Mouse (Mus musculus) intestine, embryonic 16.5 days (tissue): ENCODE data around the gene Csnk1g1. TPM values are rescaled to one million over a fixed set of nuclear protein-coding genes. Genes with fewer than 3 reads are reported as not detected.

ENCODE experiments used
- ATAC-seq: fragments of 200-750 bp; cut with Nextera tagmentation; 2 replicates; pipeline ENCODE4 v1.8.0; 2017; ENCODE audit warnings: moderate TSS enrichment, moderate library complexity
- H3K27ac ChIP-seq: fragments of 300-500 bp; sonication (generic); 2 replicates; pipeline ENCODE4 v1.5.1; 2014; ENCODE audit warnings: mild to moderate bottlenecking, low read length
- H3K27me3 ChIP-seq: fragments of 300-500 bp; sonication (generic); replicated peaks from 2 replicates; pipeline ENCODE4 v1.6.1; 2014; ENCODE audit warnings: low read length, control low read depth, mixed read lengths; ENCODE audit not compliant: control insufficient read depth, insufficient read depth
- H3K36me3 ChIP-seq: fragments of 300-500 bp; sonication (generic); 2 replicates; pipeline ENCODE4 v1.6.1; 2014; ENCODE audit warnings: low read length, control low read depth; ENCODE audit not compliant: control insufficient read depth, insufficient read depth
- H3K4me1 ChIP-seq: fragments of 300-500 bp; sonication (generic); 2 replicates; pipeline ENCODE4 v1.6.1; 2014; ENCODE audit warnings: low read length, control low read depth, mixed read lengths; ENCODE audit not compliant: control insufficient read depth, insufficient read depth
- H3K4me2 ChIP-seq: fragments of 300-500 bp; sonication (generic); 2 replicates; pipeline ENCODE4 v1.6.1; 2014; ENCODE audit warnings: low read depth, low read length, control low read depth
- H3K4me3 ChIP-seq: fragments of 300-500 bp; sonication (generic); 2 replicates; pipeline ENCODE4 v1.5.1; 2014; ENCODE audit warnings: mild to moderate bottlenecking, low read length
- H3K9ac ChIP-seq: fragments of 300-500 bp; sonication (generic); 2 replicates; pipeline ENCODE4 v1.6.1; 2014; ENCODE audit warnings: low read depth, low read length
- H3K9me3 ChIP-seq: fragments of 300-500 bp; sonication (generic); 2 replicates; pipeline ENCODE4 v1.6.1; 2016; ENCODE audit warnings: low read length, control low read depth; ENCODE audit not compliant: control insufficient read depth
- WGBS: fragments of 180-500 bp; shearing (Covaris S2); extraction: QIAGEN DNeasy Blood & Tissue Kit; methylation state at CpG from one replicate; pipeline ENCODE4 v1.1.7; 2014; 5-methylcytosine and 5-hydroxymethylcytosine counted together
- polyA plus RNA-seq: library from polyadenylated mRNA; unstranded; fragments of >200 nt; fragmentation: Nextera tagmentation; extraction: Ambion mirVana; gene quantifications from 2 replicates; pipeline ENCODE4 v1.2.1, GENCODE M21; 2015

Csnk1g1 gene
- polyA plus RNA-seq, 1 experiment from 2014 or later, result 9.9 TPM

- ATAC-seq, result no peak
- no peaks in the 10 kb centered on the region for H3K27me3 ChIP-seq
- no peak overlapping the region for H3K4me3 ChIP-seq
- no peaks in the 10 kb centered on the region for H3K36me3 ChIP-seq
- H3K9ac ChIP-seq, result no peak overlapping the region
- H3K27ac ChIP-seq, result no peak overlapping the region
- no peak overlapping the region for H3K4me2 ChIP-seq
- no peaks in the 10 kb centered on the region for H3K4me1 ChIP-seq
- H3K9me3 ChIP-seq, result no peaks in the 10 kb centered on the region
- whole genome bisulfite sequencing, result 78% methylated on average over 4 of the region's 4 CpGs
Observed at GRCm38 (mm10) chr9:66039290-66039689, 130.6 kb downstream of the Csnk1g1 start.

- WGBS, result 87% methylated on average over 3 of the region's 3 CpGs
- H3K9ac ChIP-seq, result no peak overlapping the region
- no peaks in the 10 kb centered on the region for H3K27me3 ChIP-seq
- H3K9me3 ChIP-seq, result no peaks in the 10 kb centered on the region
- no peak overlapping the region for H3K27ac ChIP-seq
- no peaks in the 10 kb centered on the region for H3K4me1 ChIP-seq
- ATAC-seq, result no peak
- no peak overlapping the region for H3K4me3 ChIP-seq
- H3K36me3 ChIP-seq, result no peaks in the 10 kb centered on the region
- no peak overlapping the region for H3K4me2 ChIP-seq
Observed at GRCm38 (mm10) chr9:66040801-66041200, 132.1 kb downstream of the Csnk1g1 start.

GRCm38 (mm10) chr9:66042331-66042730 lies 133.6 kb downstream of the Csnk1g1 start:
- ATAC-seq, result no peak

GRCm38 (mm10) chr9:66043241-66043640 lies 134.5 kb downstream of the Csnk1g1 start:
- no peak for ATAC-seq
- no peak overlapping the region for H3K9ac ChIP-seq
- no peaks in the 10 kb centered on the region for H3K4me1 ChIP-seq
- no peak overlapping the region for H3K4me2 ChIP-seq
- no peaks in the 10 kb centered on the region for H3K9me3 ChIP-seq
- H3K36me3 ChIP-seq, result no peaks in the 10 kb centered on the region
- 98% methylated on average over 3 of the region's 3 CpGs for WGBS
- H3K27me3 ChIP-seq, result no peaks in the 10 kb centered on the region
- no peak overlapping the region for H3K27ac ChIP-seq
- H3K4me3 ChIP-seq, result no peak overlapping the region

More at GRCm38 (mm10) chr9:66042331-66042730, 133.6 kb downstream of the Csnk1g1 start:
- H3K9me3 ChIP-seq, result no peaks in the 10 kb centered on the region
- no peaks in the 10 kb centered on the region for H3K27me3 ChIP-seq
- no peak overlapping the region for H3K27ac ChIP-seq
- no peaks in the 10 kb centered on the region for H3K4me1 ChIP-seq
- H3K36me3 ChIP-seq, result no peaks in the 10 kb centered on the region
- H3K4me2 ChIP-seq, result no peak overlapping the region
- 84% methylated on average over 4 of the region's 4 CpGs for WGBS
- H3K9ac ChIP-seq, result no peak overlapping the region
- no peak overlapping the region for H3K4me3 ChIP-seq

- no peak overlapping the region for H3K4me2 ChIP-seq
- H3K27ac ChIP-seq, result no peak overlapping the region
- ATAC-seq, result no peak
- H3K27me3 ChIP-seq, result no peaks in the 10 kb centered on the region
- no peak overlapping the region for H3K4me3 ChIP-seq
- WGBS, result 76% methylated on average over 6 of the region's 6 CpGs
- H3K9ac ChIP-seq, result no peak overlapping the region
- H3K9me3 ChIP-seq, result no peaks in the 10 kb centered on the region
- no peaks in the 10 kb centered on the region for H3K36me3 ChIP-seq
- H3K4me1 ChIP-seq, result no peaks in the 10 kb centered on the region
Observed at GRCm38 (mm10) chr9:66049931-66050601, 141.3 kb downstream of the Csnk1g1 start.

- no peak overlapping the region for H3K4me3 ChIP-seq
- no peaks in the 10 kb centered on the region for H3K36me3 ChIP-seq
- no peak overlapping the region for H3K4me2 ChIP-seq
- no peak overlapping the region for H3K9ac ChIP-seq
- no peaks in the 10 kb centered on the region for H3K9me3 ChIP-seq
- no peaks in the 10 kb centered on the region for H3K27me3 ChIP-seq
- H3K4me1 ChIP-seq, result no peaks in the 10 kb centered on the region
- no peak for ATAC-seq
- 66% methylated on average over 4 of the region's 4 CpGs for WGBS
- H3K27ac ChIP-seq, result no peak overlapping the region
Observed at GRCm38 (mm10) chr9:66051493-66051892, 142.8 kb downstream of the Csnk1g1 start.

- no peak overlapping the region for H3K27ac ChIP-seq
- 84% methylated on average over 1 of the region's 1 CpGs for WGBS
- H3K9ac ChIP-seq, result no peak overlapping the region
- no peaks in the 10 kb centered on the region for H3K36me3 ChIP-seq
- no peak overlapping the region for H3K4me3 ChIP-seq
- H3K4me1 ChIP-seq, result no peaks in the 10 kb centered on the region
- no peak overlapping the region for H3K4me2 ChIP-seq
- H3K9me3 ChIP-seq, result no peaks in the 10 kb centered on the region
- ATAC-seq, result no peak
- no peaks in the 10 kb centered on the region for H3K27me3 ChIP-seq
Observed at GRCm38 (mm10) chr9:66052731-66053130, 144.0 kb downstream of the Csnk1g1 start.

GRCm38 (mm10) chr9:66053620-66054019 lies 144.9 kb downstream of the Csnk1g1 start:
- WGBS, result 45% methylated on average over 1 of the region's 1 CpGs
- no peak overlapping the region for H3K4me3 ChIP-seq
- no peak overlapping the region for H3K4me2 ChIP-seq
- H3K27me3 ChIP-seq, result no peaks in the 10 kb centered on the region
- H3K36me3 ChIP-seq, result no peaks in the 10 kb centered on the region
- H3K4me1 ChIP-seq, result no peaks in the 10 kb centered on the region
- H3K9ac ChIP-seq, result no peak overlapping the region
- no peaks in the 10 kb centered on the region for H3K9me3 ChIP-seq
- no peak overlapping the region for H3K27ac ChIP-seq
- ATAC-seq, result no peak

GRCm38 (mm10) chr9:66059583-66060307 lies 151.0 kb downstream of the Csnk1g1 start, which contains the start of gene Ppib:
Ppib (plus strand) TSS chr9:66060222.
- WGBS, result under 1% methylated on average over 51 of the region's 51 CpGs
- ATAC-seq, result peak; percentile 99

More at GRCm38 (mm10) chr9:66059583-66060307, 151.0 kb downstream of the Csnk1g1 start, which contains the start of gene Ppib:
- peak within 1 kb of the TSS; percentile 89 for H3K4me2 ChIP-seq
- peak within 1 kb of the TSS; percentile 88 for H3K4me3 ChIP-seq
- peaks cover 16% of the 10 kb centered on the region for H3K4me1 ChIP-seq
- H3K27me3 ChIP-seq, result no peaks in the 10 kb centered on the region
- no peaks in the 10 kb centered on the region for H3K9me3 ChIP-seq
- peak within 1 kb of the TSS; percentile 70 for H3K27ac ChIP-seq
- H3K9ac ChIP-seq, result peak within 1 kb of the TSS; percentile 89
- H3K36me3 ChIP-seq, result peaks cover 13% of the 10 kb centered on the region
